Mouse (Mus musculus): Measurements from ENCODE around the gene Fuom.
A peak's percentile ranks its signal among the peaks of the same experiment; 100 is the strongest.

Gene Fuom

DNA sequence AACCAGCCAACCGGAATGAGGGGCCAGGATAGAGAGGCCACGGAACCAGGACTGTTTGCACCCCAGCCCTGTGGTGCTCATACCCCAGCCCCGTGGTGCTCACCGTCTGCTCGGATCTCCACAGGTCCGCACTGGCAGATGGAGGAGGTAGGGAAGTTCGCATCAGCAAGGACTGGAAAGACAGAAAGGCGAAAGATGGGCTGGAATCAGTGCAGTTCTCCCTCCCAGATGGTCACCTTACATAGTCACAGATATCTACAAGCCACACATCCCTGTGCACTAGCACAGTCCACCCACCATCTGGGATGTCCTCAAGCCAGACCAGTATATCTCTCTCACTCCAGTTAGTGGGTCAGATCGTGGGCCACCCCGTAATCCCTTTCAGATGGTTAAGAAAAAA lies 743 bp downstream of the Fuom start:
- DNase-seq (ENCODE audit: low spot score in 2 of 2): no peak

DNA sequence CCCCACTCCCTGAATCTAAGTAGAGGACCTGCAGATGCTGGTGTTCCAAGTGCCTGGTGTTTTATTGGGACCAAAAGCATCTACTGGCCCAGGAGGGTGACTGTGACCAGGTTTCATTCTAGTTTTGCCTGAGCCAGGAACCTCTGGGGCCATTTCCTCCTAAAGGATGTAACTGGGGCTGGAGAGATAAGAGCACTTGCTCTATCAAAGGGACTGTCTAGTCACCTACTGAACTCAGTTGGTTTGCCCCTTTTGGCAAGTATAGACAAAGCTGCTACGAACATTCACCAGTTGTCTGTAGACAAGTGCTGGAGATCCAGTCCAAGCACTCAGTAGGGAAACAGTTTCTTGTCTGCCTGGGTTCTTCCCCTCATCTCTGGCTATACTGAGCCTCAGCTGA lies 3.8 kb downstream of the Fuom start:
- DNase-seq (ENCODE audit: low spot score in 2 of 2): no peak

DNA sequence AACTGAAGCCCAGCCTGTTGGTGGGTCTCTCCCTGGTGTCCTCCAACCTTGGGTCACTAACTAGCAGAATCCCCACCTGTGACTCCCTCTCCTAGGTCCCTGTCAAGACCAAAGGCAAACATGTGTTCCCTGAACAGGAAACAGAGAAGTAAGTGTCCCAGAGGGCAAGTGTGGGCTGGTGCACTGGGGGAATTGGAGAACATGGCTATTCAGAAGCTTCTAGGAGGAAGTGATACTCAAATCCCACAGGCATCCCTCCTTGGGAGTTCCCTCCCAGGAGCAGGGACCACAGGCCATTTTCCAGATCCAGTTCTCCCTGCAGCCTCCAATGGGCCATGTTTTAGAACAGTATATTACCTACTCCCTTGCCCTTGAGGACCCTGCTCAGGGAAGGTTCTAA lies 6.2 kb downstream of the Fuom start:
- no peak for DNase-seq (ENCODE audit: low spot score in 2 of 2)

DNA sequence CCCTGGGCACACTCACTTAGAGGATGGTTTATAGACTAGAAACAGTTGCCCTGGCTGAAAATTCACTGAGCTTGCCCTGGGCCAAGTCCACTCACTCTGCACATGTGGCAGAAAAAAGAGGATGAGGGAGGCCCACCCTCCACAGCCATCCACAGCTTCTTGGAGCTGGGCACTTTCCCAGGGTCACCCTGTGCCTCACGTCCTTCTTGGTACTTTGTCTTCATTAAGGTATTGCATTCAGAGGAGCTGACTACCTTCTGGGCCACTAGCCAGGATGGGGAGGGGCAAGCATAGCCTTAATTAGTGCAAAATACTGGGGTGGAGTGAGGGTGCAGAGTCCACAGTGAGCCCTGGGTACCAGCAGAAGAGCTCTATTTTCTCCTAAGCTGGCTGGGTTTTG lies 6.7 kb downstream of the Fuom start:
- DNase-seq (ENCODE audit: low spot score in 2 of 2): no peak

DNA sequence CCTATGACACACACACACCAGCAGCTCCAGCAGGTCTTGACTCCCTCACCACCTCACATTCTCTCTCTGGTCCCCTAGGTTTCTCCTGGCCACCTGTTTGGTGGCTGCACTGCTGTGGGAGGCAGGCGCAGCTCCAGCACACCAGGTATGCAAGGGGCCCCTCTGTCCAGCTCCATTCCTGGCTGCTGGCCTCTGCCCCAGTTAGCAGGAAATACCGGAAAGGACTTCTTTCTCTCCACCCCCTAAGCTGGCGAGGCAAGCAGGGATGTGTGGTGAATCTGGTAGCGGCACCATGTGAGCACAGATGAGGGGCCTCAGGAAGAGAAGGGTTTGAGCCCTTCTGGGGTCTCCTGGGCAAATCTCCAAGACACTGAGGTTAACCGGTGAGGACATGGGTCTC lies 7.3 kb downstream of the Fuom start:
- DNase-seq (ENCODE audit: low spot score in 2 of 2): no peak

DNA sequence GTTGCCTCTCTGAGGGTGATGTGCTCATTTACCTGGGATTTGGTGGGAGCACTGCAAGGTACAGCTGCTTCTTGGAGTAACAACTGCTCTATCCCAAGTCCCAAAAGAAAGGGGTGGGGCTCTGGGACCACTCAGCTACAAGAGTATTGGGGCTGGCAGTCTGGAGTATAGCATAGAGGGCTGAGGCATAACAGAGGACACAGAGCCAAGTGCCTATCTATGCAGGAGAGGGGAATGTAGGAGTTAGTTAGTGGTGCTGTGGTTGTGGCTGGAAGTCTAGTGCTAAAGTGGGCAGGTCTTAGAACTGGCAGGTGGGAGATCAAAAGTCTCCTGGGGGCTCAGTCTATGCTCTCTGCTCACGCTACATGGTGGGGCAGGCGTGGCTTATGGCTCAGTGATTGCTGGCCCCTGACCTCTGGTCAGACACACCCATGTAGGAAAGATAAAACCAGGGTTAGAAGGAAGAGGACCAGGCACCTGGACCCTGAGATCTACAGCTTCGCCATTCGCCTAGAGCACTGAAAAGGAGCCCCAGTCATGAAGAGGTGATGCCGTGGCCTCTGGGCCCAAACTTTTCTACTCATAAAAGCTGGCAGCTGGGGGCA lies 9.2 kb downstream of the Fuom start, which contains the start of gene Prap1:
TSS of gene Prap1 (plus strand) at position 472 of the 605 bp plus-strand sequence.
- no peak for DNase-seq (ENCODE audit: low spot score in 2 of 2)

DNA sequence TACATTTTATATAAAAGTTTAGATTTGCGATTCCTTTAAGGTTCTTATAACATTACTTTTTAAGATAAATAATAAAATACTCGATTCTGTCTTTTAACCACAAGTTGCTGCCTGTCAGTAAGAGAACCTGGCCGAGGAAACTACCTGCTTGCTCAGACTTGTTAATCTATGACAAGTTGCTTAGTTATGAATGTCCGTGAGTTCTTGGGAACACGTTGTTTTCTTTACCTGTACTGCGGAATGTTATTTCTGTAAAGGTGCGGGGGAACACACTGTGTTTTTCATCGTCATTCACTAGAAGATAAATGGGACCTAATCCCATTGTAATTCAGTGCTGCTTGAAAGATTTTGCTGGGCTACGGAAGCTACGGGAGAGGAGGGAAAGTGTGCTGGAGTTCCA lies 11.6 kb downstream of the Fuom start:
- DNase-seq (ENCODE audit: low spot score in 2 of 2): no peak

DNA sequence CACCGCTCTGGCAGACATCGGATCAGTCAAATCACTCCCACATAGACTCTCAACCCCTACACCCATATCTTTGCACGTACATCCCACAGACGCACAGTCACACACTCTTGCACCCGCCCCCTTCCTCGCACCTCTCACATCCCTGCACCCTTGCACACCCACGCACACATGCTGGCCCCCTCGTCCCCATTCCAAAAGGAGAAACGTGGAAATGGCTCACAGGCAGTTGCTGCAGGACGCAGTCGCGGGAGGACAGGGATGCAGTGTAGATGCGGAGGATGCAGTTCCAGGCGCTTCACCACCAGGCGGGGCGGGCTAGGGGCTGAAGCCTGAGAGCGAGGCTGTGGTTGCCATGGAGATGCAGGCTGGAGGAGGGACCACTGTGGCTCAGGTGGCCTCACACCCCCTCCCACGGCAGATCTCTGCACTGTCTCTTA lies 20.0 kb downstream of the Fuom start, which contains the start of gene Caly:
TSS of gene Caly (minus strand) at position 307 of the 437 bp plus-strand sequence.
- DNase-seq (ENCODE audit: low spot score in 2 of 2): peak in 1 of 2 experiments; percentile 13

DNA sequence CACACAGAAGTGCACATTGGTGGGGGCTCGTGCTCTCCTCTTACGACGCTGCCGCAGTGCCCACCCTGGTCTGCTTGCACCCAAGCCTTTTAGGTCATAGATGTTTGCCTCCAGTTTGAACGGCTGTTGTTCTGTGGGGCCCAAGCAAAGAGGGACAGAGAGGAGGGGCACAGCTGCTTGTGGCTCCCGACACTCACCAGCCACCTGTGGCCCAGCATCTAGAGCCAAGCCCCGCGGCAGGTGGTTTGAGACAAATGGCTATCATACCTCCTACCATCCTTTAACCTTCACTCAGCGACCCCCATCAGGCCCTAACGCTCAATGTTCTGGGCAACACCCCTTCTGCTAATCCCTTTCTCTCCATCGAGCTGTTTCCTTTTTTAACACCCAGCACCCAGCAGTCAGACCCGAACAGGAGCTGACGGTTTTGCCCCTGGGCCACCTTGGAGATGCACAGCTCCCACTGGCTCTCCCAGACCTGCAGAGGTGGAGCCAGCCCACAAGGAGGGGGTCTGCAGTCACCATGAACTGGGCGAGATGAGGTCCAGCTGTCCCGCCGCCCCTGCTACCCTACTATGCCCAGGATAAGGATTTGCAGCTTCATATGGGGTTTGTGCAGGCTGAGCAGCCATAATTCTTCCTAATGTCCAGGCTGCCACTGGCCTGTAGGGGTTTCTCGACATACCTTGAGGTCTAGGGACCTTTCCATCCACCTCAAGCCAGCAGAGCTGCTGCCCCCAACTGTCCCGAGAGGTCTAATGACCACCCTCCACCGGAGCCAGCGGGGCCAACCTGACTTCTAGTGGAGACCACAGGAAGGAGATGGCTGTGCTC lies 20.6 kb downstream of the Fuom start:
- DNase-seq (ENCODE audit: low spot score in 2 of 2): no peak

DNA sequence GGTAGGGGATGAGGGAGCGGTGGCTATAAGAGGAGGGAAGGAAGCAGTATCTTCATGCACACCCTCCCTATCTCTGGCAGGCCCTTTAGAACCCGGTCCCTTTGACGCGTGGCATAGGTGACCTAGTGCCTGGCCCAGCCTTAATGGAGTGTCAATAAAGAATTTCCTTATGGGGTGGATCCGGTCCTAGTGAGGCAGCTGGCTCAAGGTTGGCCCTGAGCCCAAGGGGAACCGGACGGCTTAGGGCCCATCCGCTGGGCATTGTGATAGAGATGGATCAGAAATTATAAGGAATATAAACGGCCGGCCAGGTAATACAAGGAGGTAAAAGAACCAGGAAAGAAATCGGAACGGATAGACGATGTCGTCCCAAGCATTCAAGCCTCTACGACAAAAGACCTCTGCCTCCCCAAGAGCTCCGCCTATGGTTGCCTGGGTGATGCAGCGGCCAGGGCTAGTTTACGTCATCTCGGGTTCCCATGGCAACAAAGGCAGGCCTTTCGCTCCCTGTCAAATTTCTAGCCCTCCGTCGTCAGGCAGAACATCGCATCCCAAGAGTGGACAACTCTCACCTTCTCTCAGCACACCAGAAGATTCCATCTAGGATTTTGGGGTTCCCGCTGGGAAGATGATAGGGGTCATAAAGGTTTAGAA lies 21.6 kb downstream of the Fuom start:
- DNase-seq (ENCODE audit: low spot score in 2 of 2): peak; percentile 63 to 69

DNA sequence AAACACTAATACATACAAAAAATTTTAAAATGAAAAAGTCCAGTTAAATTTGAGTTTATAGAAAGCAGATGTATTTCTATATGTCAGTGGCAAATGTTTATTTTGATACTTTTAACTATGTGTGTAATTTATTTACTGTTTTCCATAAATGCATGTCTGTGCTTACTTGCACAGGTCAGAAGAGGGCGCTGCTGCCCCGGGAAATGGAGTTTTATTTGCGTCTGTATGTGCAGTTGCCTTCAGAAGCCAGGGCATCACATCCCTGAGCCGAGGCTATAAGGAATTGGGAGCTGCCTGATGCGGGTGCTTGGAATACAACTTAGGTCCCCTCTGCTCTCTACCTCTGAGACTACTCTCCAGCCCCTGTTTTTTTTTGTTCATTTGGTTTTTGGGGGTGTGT lies 23.5 kb downstream of the Fuom start:
- peak; percentile 25 to 50 for DNase-seq (ENCODE audit: low spot score in 2 of 2)

DNA sequence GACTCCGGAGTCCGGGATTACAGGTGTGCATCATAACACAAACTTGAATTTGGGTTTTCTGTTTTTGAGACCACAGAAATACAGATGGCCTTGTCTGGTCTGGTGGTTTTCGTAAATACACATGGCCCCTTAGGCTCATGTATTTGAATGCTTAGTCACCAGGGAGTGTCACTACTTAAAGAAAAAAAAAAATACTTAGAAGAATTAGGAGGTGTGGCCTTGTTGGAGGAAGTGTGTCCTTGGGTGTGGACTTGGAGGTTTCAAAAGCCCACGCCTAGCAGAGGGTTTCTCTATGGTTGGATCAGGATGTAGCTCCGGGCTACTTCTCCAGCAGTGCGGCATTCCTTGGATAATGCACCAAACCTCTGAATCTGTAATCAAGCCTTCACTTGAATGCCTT lies 24.5 kb downstream of the Fuom start:
- DNase-seq (ENCODE audit: low spot score in 2 of 2): no peak

DNA sequence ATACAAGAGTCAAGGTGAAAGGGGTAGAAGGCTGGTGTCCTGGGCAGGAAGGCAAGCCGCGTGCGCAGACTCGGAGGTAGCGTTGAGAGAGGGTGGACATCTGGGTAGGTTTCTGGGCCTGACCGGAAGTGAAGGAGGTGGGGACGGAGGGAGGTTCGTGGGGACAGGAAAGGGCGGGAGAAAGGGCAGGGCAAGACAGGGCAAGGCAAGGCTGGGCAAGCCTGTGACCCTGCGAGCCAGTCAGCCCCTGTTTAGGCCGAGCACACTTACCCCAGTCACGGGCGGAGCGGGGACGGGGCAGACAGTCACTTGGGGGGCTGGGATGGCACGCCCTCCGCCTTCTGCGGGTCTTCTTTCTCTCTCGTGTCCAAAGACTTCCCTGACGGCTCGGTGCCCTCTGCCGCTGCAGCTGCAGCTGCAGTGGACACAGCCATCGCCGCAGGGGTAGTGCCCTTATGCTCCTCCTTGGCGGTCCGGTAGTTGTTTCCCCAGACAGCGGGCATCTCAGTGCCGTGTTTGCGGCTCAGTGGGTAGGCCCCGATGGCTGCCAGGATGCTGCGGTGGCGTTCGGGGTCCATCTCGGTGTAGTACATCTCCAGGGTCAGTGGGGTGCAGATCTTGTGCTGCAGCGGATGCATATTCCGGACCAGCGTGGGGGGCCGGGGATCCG lies 32.1 kb downstream of the Fuom start:
- no peak for DNase-seq (ENCODE audit: low spot score in 2 of 2)

DNA sequence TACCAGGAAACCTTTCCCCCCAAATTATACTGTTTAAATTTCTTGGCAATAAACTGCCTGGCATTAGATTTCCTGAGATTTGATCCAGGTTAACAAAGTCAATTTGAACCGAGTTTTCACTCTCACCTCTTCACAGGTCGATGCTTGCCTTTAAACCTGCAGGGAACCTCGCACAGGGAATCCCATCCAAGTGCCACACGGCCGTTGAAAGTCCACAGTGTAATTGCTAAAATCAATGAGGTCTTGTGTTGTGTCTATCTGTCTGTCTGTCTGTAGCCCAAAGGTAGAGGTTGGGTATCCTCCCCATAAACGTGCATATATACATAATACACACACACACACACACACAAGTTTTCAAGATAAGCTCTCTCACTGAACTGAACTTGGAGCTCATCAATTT lies 34.8 kb downstream of the Fuom start:
- no peak for DNase-seq (ENCODE audit: low spot score in 2 of 2)

DNA sequence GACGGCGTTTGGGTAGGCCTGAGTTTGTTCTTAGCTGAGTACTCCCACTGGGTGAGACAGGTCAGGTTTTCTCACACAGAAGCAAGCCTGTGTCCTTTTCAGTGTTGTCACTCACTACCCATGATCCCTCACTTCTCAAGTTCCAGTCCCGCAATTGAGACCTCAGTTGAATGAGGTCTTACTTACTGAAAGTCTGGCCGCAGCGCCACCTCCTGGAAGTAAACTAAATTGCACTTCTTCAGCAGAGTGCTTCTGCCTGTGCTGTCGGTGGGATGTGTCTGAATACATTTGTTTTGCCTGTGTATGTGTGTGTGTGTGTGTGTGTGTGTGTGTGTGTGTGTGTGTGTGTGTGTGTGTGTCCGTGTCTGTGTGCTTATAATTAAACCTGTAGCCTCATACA lies 39.1 kb downstream of the Fuom start:
- DNase-seq (ENCODE audit: low spot score in 2 of 2): peak; percentile 53 to 62

DNA sequence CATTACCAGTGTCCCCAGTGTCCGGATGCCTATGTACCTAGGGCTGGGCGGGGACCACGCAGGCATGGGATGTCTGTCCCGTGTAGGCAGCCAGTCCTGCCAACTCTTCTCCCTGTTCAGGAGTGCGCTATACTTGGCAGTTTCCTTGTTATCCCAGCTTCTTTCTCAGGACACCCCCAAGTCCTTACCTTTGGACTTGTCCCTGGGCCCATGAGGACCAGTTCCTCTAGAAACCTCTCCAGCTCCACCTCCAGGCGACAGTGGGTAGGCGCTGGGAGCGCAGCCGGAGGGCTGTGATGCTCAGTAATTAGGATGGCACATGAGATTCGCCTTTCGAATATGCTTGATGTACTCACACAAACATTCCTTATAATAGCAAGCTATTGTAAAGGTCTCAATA lies 39.9 kb downstream of the Fuom start:
- DNase-seq (ENCODE audit: low spot score in 2 of 2): no peak

DNA sequence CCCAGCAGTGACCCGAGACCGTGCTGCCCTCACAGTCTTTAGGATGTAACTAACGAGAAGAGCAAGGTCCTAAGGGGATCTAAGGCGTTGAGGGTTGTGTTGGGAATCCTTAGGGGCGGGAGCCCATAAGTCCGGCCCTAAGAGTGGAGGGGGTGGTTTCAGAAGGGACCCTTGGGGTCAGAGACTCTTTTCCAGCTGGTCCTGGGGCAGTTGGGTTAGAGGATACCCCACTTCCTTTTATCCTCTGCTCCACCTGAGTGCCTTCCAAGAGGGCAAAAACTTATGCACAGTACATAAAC lies 40.5 kb downstream of the Fuom start:
- no peak for DNase-seq (ENCODE audit: low spot score in 2 of 2)

DNA sequence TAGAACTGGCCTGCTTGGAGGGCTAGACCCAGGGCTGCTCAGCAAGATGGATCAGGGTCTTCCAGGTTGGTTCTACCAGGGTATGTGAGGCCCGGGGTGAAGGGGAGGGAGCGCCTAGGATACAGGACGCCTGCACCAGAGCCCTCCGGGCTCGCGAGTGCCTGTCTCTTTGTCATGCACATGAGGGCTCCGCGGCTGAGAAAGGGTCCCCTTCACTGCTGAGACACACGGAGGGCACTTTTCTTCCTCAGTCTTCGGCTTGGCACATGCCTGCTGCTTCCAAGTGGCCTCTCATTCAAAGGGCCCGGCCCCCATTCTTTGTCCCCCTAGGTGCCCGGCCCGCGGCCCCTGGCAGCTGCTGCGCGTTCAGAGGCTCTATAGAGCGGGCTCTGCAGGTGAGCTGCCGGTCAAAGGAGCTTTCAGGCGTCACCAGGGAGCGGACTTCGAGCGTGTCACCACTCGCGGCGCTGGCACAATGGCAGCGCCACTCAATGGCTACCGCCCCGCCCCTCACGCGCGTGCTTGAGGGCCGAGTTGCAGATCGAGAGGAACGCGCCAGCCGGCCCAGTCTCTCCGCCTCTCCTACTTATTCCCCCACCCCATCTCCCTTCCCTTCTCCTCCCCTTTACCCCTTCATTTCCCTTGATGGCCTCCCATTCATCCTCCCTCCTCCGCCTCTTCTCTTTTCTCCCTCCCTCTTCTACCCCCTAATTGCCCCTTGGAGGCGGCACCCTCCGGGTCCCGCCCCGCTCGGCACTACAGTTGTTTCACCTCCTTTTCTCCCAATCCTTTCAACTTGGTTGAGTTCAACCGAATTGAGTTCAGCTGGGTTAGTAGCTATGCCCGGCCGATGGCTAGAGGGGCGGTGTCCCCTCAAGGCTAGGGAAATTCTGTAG lies 41.1 kb downstream of the Fuom start:
- no peak for DNase-seq (ENCODE audit: low spot score in 2 of 2)

DNA sequence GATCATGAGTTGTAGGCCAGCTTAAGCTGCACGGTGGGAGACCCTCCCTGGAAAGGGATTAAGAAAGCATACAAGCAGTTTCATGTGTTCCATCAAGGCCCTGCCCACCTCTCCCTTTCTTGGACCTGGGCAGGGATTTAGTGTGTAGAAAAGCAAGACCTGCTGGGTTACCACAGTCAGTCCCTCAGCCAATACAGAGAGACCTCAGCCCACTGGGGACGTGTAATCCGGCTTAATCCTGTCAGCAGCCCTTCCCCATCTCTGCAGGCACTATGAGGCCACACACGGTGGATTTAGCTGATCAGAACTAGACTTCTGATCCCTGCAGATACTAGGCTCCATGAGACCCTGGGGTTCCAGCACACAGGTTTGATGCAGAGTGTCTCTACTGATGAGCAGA lies 42.6 kb downstream of the Fuom start:
- no peak for DNase-seq (ENCODE audit: low spot score in 2 of 2)

DNA sequence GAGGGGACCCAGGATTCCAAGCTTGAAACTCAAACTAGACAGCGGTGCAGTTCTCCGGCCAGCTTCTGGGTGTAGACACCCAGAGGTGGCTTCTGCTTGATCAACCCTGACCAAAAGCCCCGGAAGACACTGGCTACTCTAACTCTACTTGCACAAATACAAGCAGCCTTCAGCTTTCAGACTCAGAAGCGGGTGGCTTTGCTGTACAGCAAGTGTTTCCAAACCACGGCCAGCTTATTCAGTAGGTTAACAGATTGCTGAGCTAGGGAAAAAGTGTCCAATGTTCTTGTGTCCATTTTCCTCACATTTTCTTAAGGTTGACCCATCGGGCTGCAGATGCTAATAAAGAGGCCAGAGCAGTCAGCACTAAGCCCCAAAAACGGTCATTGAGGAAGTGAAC lies 43.7 kb downstream of the Fuom start:
- DNase-seq (ENCODE audit: low spot score in 2 of 2): no peak

All from natural killer cell, adult 2 months (primary cell).